Comparison of ENCODE assay signal across 29 mouse cellular contexts in the genomic region with DNA sequence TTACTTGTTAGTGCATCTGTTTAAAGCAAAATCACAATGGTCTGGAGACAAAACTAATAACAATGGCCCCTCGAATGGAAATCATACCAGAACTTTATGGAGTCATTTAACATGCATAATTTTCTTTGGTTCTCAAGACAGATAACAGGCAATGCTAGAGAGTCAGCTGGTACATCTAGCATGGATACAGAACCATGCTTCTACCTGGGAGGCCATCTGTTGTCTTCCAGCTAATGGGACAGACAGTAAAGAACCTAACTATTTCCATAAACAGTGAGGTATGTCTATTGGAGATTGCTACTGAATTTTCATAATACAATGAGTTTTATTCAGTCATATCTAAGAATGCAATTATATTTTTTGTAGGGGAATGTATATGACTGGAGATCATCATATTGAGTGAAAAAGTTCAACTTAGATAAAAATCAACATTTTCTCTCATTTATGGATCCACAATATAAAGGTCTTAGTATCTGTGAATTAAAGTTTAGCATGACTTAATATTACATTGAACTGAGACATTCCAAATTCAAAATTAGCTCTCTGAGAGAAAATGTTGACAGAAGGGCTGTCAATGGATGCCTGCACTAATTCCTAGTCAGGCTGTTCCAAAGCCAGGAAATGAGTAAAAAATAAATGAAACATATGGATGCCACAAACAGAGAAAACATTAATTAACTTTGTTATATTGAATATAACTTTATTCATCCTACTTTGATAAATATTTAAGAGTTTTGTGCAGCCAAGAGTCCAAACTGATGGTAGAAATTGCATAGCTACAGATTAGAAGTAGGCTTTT.
"Had no signal": no experiment of that assay in that cellular context is flagged by ENCODE, and none has a peak within 500 bp of the region (broad histone marks: within the 10 kb centered on the region; RNA-seq: fewer than 3 reads in every experiment).

No protein-coding gene starts in this region.

- H3K9me3 ChIP-seq: heart, embryonic 13.5 days; heart, embryonic 15.5 days; hindbrain, embryonic 13.5 days; hindbrain, embryonic 15.5 days; kidney, embryonic 15.5 days; limb, embryonic 10.5 days; limb, embryonic 12.5 days; liver, embryonic 13.5 days; liver, embryonic 15.5 days had no signal

- H3K36me3 ChIP-seq: heart, embryonic 13.5 days; heart, embryonic 15.5 days; hindbrain, embryonic 13.5 days; hindbrain, embryonic 15.5 days; kidney, embryonic 15.5 days; limb, embryonic 10.5 days; limb, embryonic 12.5 days; liver, embryonic 13.5 days; liver, embryonic 15.5 days had no signal

- H3K9ac ChIP-seq: heart, embryonic 13.5 days; heart, embryonic 15.5 days; hindbrain, embryonic 13.5 days; hindbrain, embryonic 15.5 days; kidney, embryonic 15.5 days; limb, embryonic 12.5 days; liver, embryonic 13.5 days; liver, embryonic 15.5 days; liver, postnatal 0 days had no signal

- H3K27ac ChIP-seq: heart, adult 2 months; heart, embryonic 13.5 days; heart, embryonic 15.5 days; hindbrain, embryonic 13.5 days; hindbrain, embryonic 15.5 days; hindbrain, postnatal 0 days; kidney, embryonic 15.5 days; kidney, postnatal 0 days; left cerebral cortex, adult 2 months; limb, embryonic 10.5 days; limb, embryonic 12.5 days; liver, embryonic 13.5 days; liver, embryonic 15.5 days had no signal

- DNase-seq: gastrocnemius, postnatal 14 days; gastrocnemius, postnatal 36 days; heart, adult 11 months; heart, adult 2 months; heart, postnatal 14 days; heart, postnatal 36 days; kidney, adult 11 months; kidney, adult 2 months; kidney, adult 9 months; kidney, postnatal 14 days; kidney, postnatal 36 days; layer of hippocampus, adult 9-11 months; liver; liver, embryonic 13.5 days; liver, postnatal 0 days had no signal

- H3K4me1 ChIP-seq: heart, embryonic 13.5 days; heart, embryonic 15.5 days; hindbrain, embryonic 13.5 days; hindbrain, embryonic 15.5 days; kidney, embryonic 15.5 days; limb, embryonic 10.5 days; limb, embryonic 12.5 days; liver, embryonic 13.5 days; liver, embryonic 15.5 days had no signal

- H3K4me3 ChIP-seq: heart, adult 2 months; heart, embryonic 13.5 days; heart, embryonic 15.5 days; hindbrain, embryonic 13.5 days; hindbrain, embryonic 15.5 days; kidney, embryonic 15.5 days; left cerebral cortex, adult 2 months; limb, embryonic 10.5 days; limb, embryonic 12.5 days; liver, embryonic 13.5 days; liver, embryonic 15.5 days had no signal

- H3K4me2 ChIP-seq: heart, embryonic 11.5 days; heart, embryonic 13.5 days; heart, embryonic 15.5 days; hindbrain, embryonic 13.5 days; hindbrain, embryonic 15.5 days; kidney, embryonic 15.5 days; limb, embryonic 12.5 days; liver, embryonic 11.5 days; liver, embryonic 13.5 days; liver, embryonic 15.5 days had no signal

- H3K27me3 ChIP-seq: heart, embryonic 13.5 days; heart, embryonic 15.5 days; hindbrain, embryonic 13.5 days; hindbrain, embryonic 15.5 days; kidney, embryonic 15.5 days; limb, embryonic 12.5 days; liver, embryonic 13.5 days; liver, embryonic 15.5 days had no signal

- ATAC-seq: hindbrain, postnatal 0 days; intestine, embryonic 16.5 days; liver, postnatal 0 days had no signal
